Mouse (Mus musculus) lung, embryonic 16.5 days (tissue): ENCODE data around the gene Fam19a1. TPM values are rescaled to one million over a fixed set of nuclear protein-coding genes. Genes with fewer than 3 reads are reported as not detected.

Experiments used
- ATAC-seq: fragments of 200-750 bp; cut with Nextera tagmentation; 2 replicates; pipeline ENCODE4 v1.8.0; 2017; ENCODE audit warnings: low read depth, mild to moderate bottlenecking, moderate library complexity
- H3K27ac ChIP-seq: fragments of 300-500 bp; sonication (generic); 2 replicates; pipeline ENCODE4 v1.5.1; 2014; ENCODE audit warnings: mild to moderate bottlenecking, control low read depth, low read length
- H3K27me3 ChIP-seq: fragments of 300-500 bp; sonication (generic); 2 replicates; pipeline ENCODE4 v1.6.1; 2014; ENCODE audit warnings: low read depth, low read length, mixed read lengths; ENCODE audit not compliant: control insufficient read depth, insufficient read depth
- H3K36me3 ChIP-seq: fragments of 300-500 bp; sonication (generic); 2 replicates; pipeline ENCODE4 v1.6.1; 2014; ENCODE audit warnings: low read length; ENCODE audit not compliant: control insufficient read depth, insufficient read depth
- H3K4me1 ChIP-seq: fragments of 300-500 bp; sonication (generic); replicated peaks from 2 replicates; pipeline ENCODE4 v1.6.1; 2014; ENCODE audit warnings: low read length, mixed read lengths; ENCODE audit not compliant: control insufficient read depth, insufficient read depth
- H3K4me2 ChIP-seq: fragments of 300-500 bp; sonication (generic); 2 replicates; pipeline ENCODE4 v1.6.1; 2014; ENCODE audit warnings: low read depth, low read length, control low read depth
- H3K4me3 ChIP-seq: fragments of 300-500 bp; sonication (generic); 2 replicates; pipeline ENCODE4 v1.5.1; 2014; ENCODE audit warnings: mild to moderate bottlenecking, low read length, control low read depth
- H3K9ac ChIP-seq: fragments of 300-500 bp; sonication (generic); 2 replicates; pipeline ENCODE4 v1.6.1; 2014; ENCODE audit warnings: low read length, control low read depth
- H3K9me3 ChIP-seq: fragments of 300-500 bp; sonication (generic); 2 replicates; pipeline ENCODE4 v1.6.1; 2016; ENCODE audit warnings: low read length; ENCODE audit not compliant: control insufficient read depth
- WGBS: fragments of 180-500 bp; shearing (Covaris S2); extraction: QIAGEN DNeasy Blood & Tissue Kit; methylation state at CpG from one replicate; pipeline ENCODE4 v1.1.7; 2014; 5-methylcytosine and 5-hydroxymethylcytosine counted together
- polyA plus RNA-seq: library from polyadenylated mRNA; unstranded; fragments of >200 nt; fragmentation: Nextera tagmentation; extraction: Ambion mirVana; gene quantifications from 2 replicates; pipeline ENCODE4 v1.2.1, GENCODE M21; 2015

Fam19a1 gene
- polyA plus RNA-seq, result 1.8 and 1.9 TPM in 2 replicates

- 17% methylated on average over 6 of the region's 6 CpGs for WGBS
- H3K4me3 ChIP-seq, result peak within 1 kb of the TSS; percentile 4
- ATAC-seq, result no peak
- H3K27me3 ChIP-seq, result no peaks in the 10 kb centered on the region
- H3K9ac ChIP-seq, result no peak within 1 kb of the TSS
- H3K4me2 ChIP-seq, result peak within 1 kb of the TSS; percentile 13
- H3K27ac ChIP-seq, result no peak within 1 kb of the TSS
- H3K36me3 ChIP-seq, result no peaks in the 10 kb centered on the region
- H3K9me3 ChIP-seq, result no peaks in the 10 kb centered on the region
- peaks cover 7% of the 10 kb centered on the region; the same call in 1 of the 2 replicates for H3K4me1 ChIP-seq
Observed at GRCm38 (mm10) chr6:96112854-96113253, at the start of gene Fam19a1. Fam19a1 (plus strand) TSS chr6:96113154.

- Histone ChIP-seq H3K27ac (no peak overlapping the region), H3K4me3 (no peak overlapping the region), H3K9me3 (no peaks in the 10 kb centered on the region), H3K4me2 (no peak overlapping the region), H3K27me3 (no peaks in the 10 kb centered on the region), H3K9ac (no peak overlapping the region), H3K36me3 (no peaks in the 10 kb centered on the region), H3K4me1 (no peaks in the 10 kb centered on the region)
- ATAC-seq, result no peak
- WGBS, result 72% methylated on average over 4 of the region's 4 CpGs
Observed at GRCm38 (mm10) chr6:96071080-96071479, 41.9 kb upstream of the Fam19a1 start.

- H3K4me2 ChIP-seq, result no peak overlapping the region
- no peaks in the 10 kb centered on the region for H3K4me1 ChIP-seq
- H3K9me3 ChIP-seq, result no peaks in the 10 kb centered on the region
- H3K27ac ChIP-seq, result no peak overlapping the region
- H3K9ac ChIP-seq, result no peak overlapping the region
- ATAC-seq, result no peak
- no peak overlapping the region for H3K4me3 ChIP-seq
- H3K36me3 ChIP-seq, result no peaks in the 10 kb centered on the region
- H3K27me3 ChIP-seq, result no peaks in the 10 kb centered on the region
Observed at GRCm38 (mm10) chr6:96071567-96071966, 41.4 kb upstream of the Fam19a1 start.

GRCm38 (mm10) chr6:96089961-96090360 is 23.0 kb upstream of the Fam19a1 start:
- no peak overlapping the region for H3K27ac ChIP-seq
- no peaks in the 10 kb centered on the region for H3K4me1 ChIP-seq
- no peak overlapping the region for H3K4me2 ChIP-seq
- H3K4me3 ChIP-seq, result no peak overlapping the region
- no peak for ATAC-seq
- H3K9me3 ChIP-seq, result no peaks in the 10 kb centered on the region
- 87% methylated on average over 6 of the region's 6 CpGs for WGBS
- no peak overlapping the region for H3K9ac ChIP-seq
- no peaks in the 10 kb centered on the region for H3K36me3 ChIP-seq
- H3K27me3 ChIP-seq, result no peaks in the 10 kb centered on the region

GRCm38 (mm10) chr6:96093716-96094115 is 19.2 kb upstream of the Fam19a1 start:
- H3K9ac ChIP-seq, result no peak overlapping the region
- no peak for ATAC-seq
- H3K4me1 ChIP-seq, result no peaks in the 10 kb centered on the region
- no peaks in the 10 kb centered on the region for H3K36me3 ChIP-seq
- H3K4me2 ChIP-seq, result no peak overlapping the region
- H3K4me3 ChIP-seq, result no peak overlapping the region
- H3K27ac ChIP-seq, result no peak overlapping the region
- H3K9me3 ChIP-seq, result no peaks in the 10 kb centered on the region
- 70% methylated on average over 1 of the region's 1 CpGs for WGBS
- H3K27me3 ChIP-seq, result no peaks in the 10 kb centered on the region

- no peaks in the 10 kb centered on the region for H3K27me3 ChIP-seq
- ATAC-seq, result no peak
- no peaks in the 10 kb centered on the region for H3K9me3 ChIP-seq
- H3K9ac ChIP-seq, result no peak overlapping the region
- H3K27ac ChIP-seq, result no peak overlapping the region
- no peaks in the 10 kb centered on the region for H3K4me1 ChIP-seq
- no peaks in the 10 kb centered on the region for H3K36me3 ChIP-seq
- no peak overlapping the region for H3K4me3 ChIP-seq
- H3K4me2 ChIP-seq, result no peak overlapping the region
- WGBS, result 72% methylated on average over 6 of the region's 6 CpGs
Observed at GRCm38 (mm10) chr6:96098225-96098624, 14.7 kb upstream of the Fam19a1 start.

- Histone ChIP-seq H3K4me2 (no peak overlapping the region), H3K27me3 (no peaks in the 10 kb centered on the region), H3K4me3 (no peak overlapping the region), H3K36me3 (no peaks in the 10 kb centered on the region), H3K9ac (no peak overlapping the region), H3K27ac (no peak overlapping the region), H3K9me3 (no peaks in the 10 kb centered on the region), H3K4me1 (peaks cover 7% of the 10 kb centered on the region; the same call in 1 of the 2 replicates)
- no peak for ATAC-seq
- 48% methylated on average over 1 of the region's 1 CpGs for WGBS
Observed at GRCm38 (mm10) chr6:96111656-96112055, 1.3 kb upstream of the Fam19a1 start.

GRCm38 (mm10) chr6:96114151-96114550 is 1.2 kb downstream of the Fam19a1 start:
- H3K27me3 ChIP-seq, result no peaks in the 10 kb centered on the region
- H3K9me3 ChIP-seq, result no peaks in the 10 kb centered on the region
- H3K9ac ChIP-seq, result no peak overlapping the region
- H3K36me3 ChIP-seq, result no peaks in the 10 kb centered on the region
- H3K4me2 ChIP-seq, result no peak overlapping the region
- no peak overlapping the region for H3K27ac ChIP-seq
- ATAC-seq, result no peak
- no peak overlapping the region for H3K4me3 ChIP-seq
- H3K4me1 ChIP-seq, result peaks cover 7% of the 10 kb centered on the region; the same call in 1 of the 2 replicates
- 32% methylated on average over 1 of the region's 1 CpGs for WGBS

GRCm38 (mm10) chr6:96116148-96116533 is 3.2 kb downstream of the Fam19a1 start:
- peak overlapping the region; percentile 91 for H3K4me2 ChIP-seq
- peaks cover 7% of the 10 kb centered on the region; the same call in 1 of the 2 replicates for H3K4me1 ChIP-seq
- H3K9me3 ChIP-seq, result no peaks in the 10 kb centered on the region
- 4% methylated on average over 6 of the region's 6 CpGs for WGBS
- peak overlapping the region; percentile 74 for H3K9ac ChIP-seq
- no peaks in the 10 kb centered on the region for H3K36me3 ChIP-seq
- H3K4me3 ChIP-seq, result peak overlapping the region; percentile 61
- H3K27me3 ChIP-seq, result no peaks in the 10 kb centered on the region
- no peak for ATAC-seq
- H3K27ac ChIP-seq, result no peak overlapping the region
